Mouse (Mus musculus): Measurements from ENCODE around the gene Gnas. TPM values are rescaled to one million over a fixed set of nuclear protein-coding genes. Genes with fewer than 3 reads are reported as not detected.

Gene Gnas
- 4,967 and 5,329 TPM in 2 replicates for total RNA-seq (2021)
- long read RNA-seq, experiment 1, transcript Gnas-206 (11 exons, 1,695 nt), result minor isoform, 265 of 2,745 reads
- long read RNA-seq, experiment 1, transcript Gnas-208 (12 exons, 1,716 nt), result major isoform, 1,310 of 2,745 reads
- long read RNA-seq, experiment 1, transcript Gnas-211 (13 exons, 2,465 nt), result minor isoform, 108 of 2,745 reads
- long read RNA-seq, experiment 1, transcript Gnas-207 (11 exons, 1,789 nt), result minor isoform, 460 of 2,745 reads
- long read RNA-seq, experiment 1, partial matches to known transcripts, result 270 of 2,745 reads
- long read RNA-seq, experiment 1, other reads (novel, unspliced or antisense), result 317 of 2,745 reads
- long read RNA-seq, experiment 2, transcript Gnas-206 (11 exons, 1,695 nt), result minor isoform, 184 of 2,189 reads
- long read RNA-seq, experiment 2, transcript Gnas-211 (13 exons, 2,465 nt), result minor isoform, 53 of 2,189 reads
- long read RNA-seq, experiment 2, transcript Gnas-208 (12 exons, 1,716 nt), result major isoform, 1,004 of 2,189 reads
- long read RNA-seq, experiment 2, transcript Gnas-207 (11 exons, 1,789 nt), result minor isoform, 333 of 2,189 reads
- long read RNA-seq, experiment 2, partial matches to known transcripts, result 479 of 2,189 reads
- long read RNA-seq, experiment 2, other reads (novel, unspliced or antisense), result 125 of 2,189 reads

DNA sequence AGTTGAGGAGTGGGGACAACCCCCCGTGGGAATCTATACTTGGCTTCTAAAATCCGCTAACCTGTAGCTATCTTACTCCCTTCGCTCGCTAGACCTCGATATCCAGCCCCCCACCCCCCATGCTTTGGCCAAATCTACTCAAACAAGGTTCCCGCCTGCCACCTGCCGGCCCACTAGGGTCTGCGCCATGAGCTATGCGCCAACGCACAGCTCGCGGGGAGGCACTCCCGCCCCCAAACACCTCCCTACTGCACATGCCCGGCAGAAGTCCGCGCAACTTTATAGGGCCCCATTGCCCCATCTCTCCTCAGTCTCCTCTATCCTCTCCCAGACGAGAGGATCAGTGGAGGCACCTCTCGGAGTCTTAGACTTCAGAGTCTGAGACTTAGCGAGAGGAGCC is at the start of gene Gnas:
TSS of gene Gnas (plus strand) at position 310 of the 400 bp plus-strand sequence.
- peak; percentile 71 for DNase-seq

- DNase-seq, result no peak
Measured at GRCm38 (mm10) chr2:174242431-174242830, 41.7 kb upstream of the Gnas start.

DNA sequence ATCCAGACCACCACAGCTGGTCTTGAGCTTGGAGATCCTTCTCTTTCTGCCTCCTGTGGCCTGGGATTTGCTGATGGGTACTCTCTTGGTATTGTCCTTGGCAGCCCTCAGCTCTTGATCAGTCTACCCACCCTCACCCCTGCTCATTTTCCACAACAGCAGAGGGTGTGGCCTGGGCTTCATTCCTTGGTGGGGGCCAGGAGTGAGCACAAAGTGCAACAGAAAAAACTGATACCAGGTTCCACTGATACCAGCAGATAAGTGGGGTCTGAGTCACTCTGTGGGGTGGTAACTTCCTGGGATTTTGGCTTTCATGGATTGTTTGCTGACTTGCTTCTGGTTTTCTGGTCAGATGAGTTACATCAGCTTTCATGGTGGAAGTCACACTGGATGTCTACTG is 32.2 kb upstream of the Gnas start:
- DNase-seq, result no peak

GRCm38 (mm10) chr2:174257312-174257711 is 26.8 kb upstream of the Gnas start:
- DNase-seq, result no peak

- no peak for DNase-seq
Measured at GRCm38 (mm10) chr2:174260004-174260403, 24.1 kb upstream of the Gnas start.

DNA sequence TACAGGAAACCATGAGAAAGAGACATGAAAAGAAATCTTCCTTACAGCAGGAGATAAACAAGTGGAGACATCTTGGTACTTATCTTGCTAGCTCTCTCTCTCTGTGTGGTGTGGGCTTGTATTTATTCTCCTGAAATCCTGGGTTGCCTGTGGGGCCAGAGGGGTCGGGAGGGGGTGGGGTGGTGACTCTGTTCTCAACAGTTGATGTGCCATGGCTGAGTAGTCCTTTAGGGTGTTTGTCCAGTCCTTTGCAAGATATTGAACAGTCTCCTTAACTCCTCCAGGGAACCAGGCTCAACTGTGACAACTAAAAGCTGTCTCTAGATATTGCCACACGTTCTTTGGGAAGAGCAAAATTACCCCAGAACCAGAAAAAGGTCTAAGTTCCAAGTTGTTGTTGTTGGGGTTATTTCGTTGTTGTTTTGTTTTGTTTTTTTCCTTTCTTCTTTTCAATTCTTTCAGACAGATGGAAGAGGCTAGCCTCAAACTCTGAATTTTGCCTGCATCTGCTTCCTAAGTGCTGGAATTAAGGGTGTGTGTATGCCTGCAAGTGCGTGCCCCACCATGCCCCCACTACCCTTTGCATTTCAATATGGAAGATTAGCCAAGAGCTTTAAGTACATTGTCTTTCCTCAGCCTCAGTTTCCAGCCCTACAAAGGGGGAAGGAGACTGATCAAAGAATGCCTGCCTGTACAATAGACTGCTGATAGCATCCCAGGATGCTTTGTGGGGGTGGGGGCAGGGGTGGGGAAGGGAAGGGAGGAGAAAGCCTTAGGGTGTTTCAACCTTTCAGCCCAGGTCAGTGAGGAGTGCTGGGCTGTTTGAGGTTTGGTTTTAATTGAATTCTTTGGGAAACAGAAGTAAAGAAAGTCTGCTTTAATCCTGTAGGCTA is 23.0 kb upstream of the Gnas start:
- DNase-seq, result no peak

- DNase-seq, result no peak
Measured at GRCm38 (mm10) chr2:174261801-174262200, 22.3 kb upstream of the Gnas start.

DNA sequence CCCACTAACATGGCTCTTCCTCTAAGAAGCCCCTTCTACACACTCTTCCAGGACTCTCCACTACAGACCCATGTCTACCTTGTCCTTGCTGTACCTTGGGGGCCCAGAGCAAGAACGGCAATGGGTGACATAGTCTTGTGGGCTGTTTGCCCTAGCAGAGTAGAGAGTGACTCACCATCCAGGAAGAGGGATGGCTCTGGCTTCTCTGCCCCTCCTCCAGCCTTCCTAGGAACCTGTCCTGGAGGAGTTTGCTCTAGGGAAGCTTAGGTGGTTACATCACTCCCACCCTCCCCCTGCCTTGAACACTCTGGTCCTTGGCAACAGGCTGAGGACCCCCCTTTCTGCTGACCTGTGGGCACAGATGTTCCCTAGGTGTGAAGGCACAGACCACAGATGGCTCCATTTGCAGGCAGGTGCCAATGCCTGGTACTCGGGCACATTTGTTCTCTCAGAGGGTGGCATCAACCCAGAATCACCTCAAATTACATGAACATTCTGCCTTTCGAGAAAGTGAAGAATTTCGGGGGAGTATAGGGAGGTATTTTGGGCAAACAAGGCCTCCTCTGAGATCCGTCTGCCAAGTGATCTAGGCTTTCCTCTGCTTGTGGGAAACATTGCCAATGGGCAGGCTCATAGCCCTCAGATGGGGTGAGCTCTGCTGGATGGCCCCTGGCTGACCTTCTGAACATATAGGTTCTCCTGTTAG is 20.9 kb upstream of the Gnas start:
- no peak for DNase-seq

GRCm38 (mm10) chr2:174264248-174264647 is 19.9 kb upstream of the Gnas start:
- DNase-seq, result no peak

DNA sequence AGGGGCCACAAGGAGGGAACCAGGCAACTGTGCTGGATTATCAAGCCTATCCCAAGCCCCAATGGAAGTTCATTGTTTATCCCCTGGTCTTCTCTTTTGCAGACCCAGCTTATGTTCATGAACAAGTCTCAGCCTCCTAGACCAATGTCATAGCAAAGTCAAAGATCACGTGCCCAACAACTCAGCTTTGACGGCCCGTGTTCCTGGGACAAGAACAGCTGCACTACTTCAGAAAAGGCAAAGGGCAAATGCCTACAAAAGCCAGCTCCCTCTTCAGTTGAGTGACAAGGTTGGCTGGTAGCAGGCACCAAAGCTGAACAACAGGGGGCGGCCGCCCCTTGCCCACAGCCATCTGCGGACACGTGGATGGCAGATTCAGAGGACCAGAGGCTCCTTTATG is 13.7 kb upstream of the Gnas start:
- no peak for DNase-seq

- no peak for DNase-seq
Measured at GRCm38 (mm10) chr2:174271459-174271858, 12.7 kb upstream of the Gnas start.

- no peak for DNase-seq
Measured at GRCm38 (mm10) chr2:174273131-174273530, 11.0 kb upstream of the Gnas start.

DNA sequence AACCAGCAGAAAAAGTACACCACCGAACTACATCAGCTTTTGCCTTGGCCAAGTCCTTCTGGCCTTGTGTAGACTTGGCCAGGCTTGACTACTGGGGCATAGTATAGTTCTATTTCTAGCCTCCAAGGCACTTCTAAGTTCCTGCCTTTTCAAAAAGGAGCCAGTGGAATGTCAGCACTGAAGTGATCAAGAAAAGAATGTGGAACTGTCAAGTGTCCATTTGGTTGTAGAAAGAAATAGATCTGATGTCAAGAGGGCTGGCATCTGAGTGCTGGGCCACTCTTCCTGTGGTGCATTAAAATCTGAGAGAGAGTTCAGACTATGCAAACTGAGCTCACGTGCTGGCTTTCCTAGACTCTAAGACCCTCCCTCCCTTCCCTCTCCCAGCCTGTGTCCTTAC is 10.2 kb upstream of the Gnas start:
- no peak for DNase-seq

- no peak for DNase-seq
Measured at GRCm38 (mm10) chr2:174279771-174280170, 4.3 kb upstream of the Gnas start.

DNA sequence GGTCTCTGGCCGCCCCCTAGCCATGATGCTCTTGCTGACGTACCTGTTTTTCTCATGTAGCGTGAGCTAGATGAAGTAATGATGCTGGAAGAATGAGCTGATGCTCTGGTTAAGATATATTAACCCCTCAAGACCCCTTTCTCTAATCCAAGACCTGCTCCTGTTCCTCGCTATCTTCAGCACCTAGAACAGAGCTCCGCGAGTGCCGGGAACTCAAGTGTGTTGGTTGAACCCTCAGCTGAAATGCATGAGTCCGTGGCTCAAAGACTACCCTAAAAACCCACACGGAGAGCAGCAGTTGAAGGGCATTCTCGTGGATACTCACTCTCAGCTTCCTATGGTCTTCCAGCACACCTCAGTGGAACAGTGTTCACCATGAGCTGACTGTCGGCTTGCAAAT is 779 bp upstream of the Gnas start:
- no peak for DNase-seq

- DNase-seq, result peak; percentile 39
Measured at GRCm38 (mm10) chr2:174284807-174285457, 812 bp downstream of the Gnas start.

GRCm38 (mm10) chr2:174285921-174286470 is 1.9 kb downstream of the Gnas start:
- no peak for DNase-seq

DNA sequence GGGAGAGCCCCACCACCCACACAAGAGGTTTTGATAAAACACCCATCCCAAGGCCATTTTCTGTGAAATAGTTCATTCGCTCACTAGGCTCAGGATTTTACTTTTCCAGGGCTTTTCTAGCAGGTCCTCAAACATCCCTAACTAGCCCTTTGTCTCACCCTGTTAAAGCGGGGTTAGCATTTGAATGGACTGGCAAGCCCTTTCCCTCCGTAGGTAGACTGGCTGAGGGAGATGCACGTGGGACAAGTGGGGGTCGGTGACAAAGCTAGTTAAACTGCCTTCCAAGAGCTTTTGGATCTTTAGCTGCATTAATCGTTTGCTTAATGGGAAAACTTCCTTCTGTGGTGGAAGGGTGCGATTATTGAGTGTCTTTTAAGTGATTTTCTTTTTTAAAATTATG is 3.8 kb downstream of the Gnas start:
- DNase-seq, result no peak

DNA sequence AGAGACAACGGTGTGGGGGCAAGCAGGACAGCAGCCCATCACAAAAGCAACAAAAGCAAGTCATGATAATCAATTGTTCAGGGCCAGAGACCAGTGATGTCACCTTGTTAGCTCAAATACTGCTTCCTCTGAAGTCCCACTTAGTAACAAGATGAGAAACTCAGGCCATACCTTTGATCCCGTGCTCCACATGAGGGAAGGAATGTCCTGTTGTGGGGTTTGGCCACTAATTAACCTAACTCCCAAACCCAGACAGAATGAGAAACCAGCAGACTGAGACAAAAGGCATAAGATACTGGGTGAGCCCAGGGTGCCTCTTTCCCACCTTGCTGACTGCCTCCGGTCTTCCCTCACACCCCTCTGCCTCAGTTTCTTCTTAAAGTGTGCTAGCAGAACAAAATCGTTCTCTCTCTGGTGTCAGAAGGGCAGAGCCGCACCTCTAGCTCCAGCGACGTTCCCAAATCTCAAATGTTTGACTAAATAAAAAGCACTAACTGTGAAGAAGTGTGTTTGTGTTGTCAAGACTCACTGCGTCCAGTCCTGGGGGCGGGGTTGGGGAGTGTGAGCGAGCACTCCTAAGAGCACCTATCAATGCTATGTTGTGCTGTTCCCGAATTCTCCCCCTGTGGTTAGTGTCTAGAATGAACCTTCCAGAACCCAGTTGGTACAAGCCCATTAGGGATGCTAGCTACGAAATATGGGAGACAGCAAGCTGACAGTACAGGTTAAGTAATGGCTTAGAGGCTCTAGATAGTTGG is 4.7 kb downstream of the Gnas start:
- DNase-seq, result no peak

GRCm38 (mm10) chr2:174291029-174291661 is 7.0 kb downstream of the Gnas start:
- no peak for DNase-seq
